Mouse (Mus musculus): ENCODE measurements at regions not wholly inside any gene's neighbourhood (a gene's known extent, or its start where the extent isn't known, plus 50 kb on each side); places are given as distances from the start of the nearest gene placed in this dataset.

DNA sequence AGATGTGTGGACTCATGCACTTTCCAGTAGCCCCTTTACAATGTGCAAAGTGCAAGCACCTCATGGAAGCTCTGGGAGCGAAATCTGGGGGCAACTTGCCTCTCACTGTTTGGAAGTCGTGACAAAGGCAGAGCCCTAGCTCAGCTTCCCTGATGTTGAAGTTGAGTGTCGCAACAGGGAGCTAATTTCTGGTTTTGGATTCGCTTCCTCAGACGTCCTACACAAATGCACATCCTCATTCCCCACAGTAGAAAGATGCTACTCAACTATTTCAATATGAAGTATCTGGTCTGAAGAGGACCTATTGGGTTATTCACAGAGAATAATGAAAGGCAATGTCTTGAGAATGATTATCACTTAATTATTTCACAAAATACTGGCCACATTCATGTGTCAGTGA, 331.3 kb downstream of the Adgrl2 start:
- no peak for DNase-seq (ENCODE audit: low read depth, low spot score)

- no peak for DNase-seq (ENCODE audit: low read depth, low spot score)
Measured at GRCm38 (mm10) chr3:148658368-148658767, 332.0 kb downstream of the Adgrl2 start.

DNA sequence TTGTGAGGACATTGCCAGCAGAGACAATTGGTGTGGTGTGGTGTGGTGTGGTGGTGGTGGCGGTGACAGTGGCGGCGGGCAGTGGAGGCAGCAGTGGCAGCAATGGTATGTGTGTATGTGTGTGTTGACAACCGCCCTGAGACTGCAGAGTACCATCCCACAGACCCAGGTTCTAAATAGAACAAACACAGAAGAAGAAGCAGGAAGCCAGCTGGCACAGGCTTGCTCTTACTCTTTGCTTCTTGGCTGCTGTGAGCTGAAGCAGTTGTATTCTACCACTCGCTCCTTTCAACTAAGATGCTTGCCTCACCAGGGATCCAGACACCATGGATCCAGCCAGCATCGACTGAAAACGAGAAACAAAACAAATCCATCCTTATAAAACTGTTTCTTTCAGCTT, 334.2 kb downstream of the Adgrl2 start:
- DNase-seq (ENCODE audit: low read depth, low spot score), result peak; percentile 77

- no peak for DNase-seq (ENCODE audit: low read depth, low spot score)
Measured at GRCm38 (mm10) chr3:148650241-148650640, 340.1 kb downstream of the Adgrl2 start.

DNA sequence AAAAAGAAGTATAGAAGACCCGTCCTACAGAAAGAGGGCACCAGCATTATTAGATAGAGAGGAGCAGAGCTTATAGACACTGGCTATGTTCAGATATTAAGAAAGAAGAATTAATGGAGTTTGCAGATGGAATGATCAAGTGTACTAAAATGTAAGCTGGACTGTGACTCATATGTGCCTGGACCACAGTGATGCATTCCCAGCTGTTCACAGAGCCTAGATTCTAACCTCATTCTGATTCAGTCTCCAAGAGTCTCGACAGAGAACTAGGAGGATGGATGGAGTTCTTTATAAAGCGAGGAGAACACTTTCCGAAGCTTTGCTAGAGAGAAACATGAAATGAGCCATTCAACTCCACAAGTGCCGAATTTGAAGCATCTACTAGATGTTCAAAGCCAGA, 345.4 kb downstream of the Adgrl2 start:
- no peak for DNase-seq (ENCODE audit: low read depth, low spot score)

DNA sequence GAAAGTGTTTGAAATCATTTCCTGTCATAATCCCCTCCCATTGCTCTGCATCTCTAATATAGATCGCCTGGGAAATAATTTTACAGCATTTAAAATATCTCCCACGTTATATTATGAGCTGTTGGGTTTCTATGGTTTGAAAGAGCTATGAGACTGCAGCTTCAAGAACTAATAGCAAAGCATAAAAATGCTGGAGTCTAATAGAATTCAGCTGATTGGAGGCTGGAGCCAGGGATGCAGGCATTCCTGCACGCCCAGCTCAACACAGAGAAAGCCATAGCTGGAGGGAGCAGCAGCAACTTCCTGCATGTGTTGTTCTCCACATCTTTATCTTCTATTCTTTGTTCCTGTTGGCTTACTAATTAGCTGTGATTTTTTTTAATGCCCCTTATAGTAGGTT, 348.8 kb downstream of the Adgrl2 start:
- DNase-seq (ENCODE audit: low read depth, low spot score), result no peak

DNA sequence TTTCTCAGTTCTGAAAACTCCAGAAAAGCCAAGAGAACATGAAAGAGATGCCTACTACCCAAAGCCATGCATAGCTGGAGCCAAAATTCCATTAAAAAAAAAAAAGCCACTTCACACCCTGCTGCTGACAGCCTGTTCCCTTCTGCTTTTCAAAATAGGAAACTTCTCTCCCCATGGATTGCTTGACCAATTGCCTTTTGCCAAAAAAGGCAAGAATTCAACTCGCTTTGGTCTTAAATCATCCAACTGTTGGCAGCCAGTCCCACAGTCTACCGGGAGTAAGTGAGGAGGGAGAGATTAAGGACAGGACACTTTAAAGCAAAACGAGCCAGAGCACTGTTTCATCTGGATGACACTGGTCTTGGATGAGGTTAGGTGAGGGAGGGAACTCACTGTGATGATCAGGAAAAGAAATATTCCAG, 349.7 kb downstream of the Adgrl2 start:
- peak; percentile 36 for DNase-seq (ENCODE audit: low read depth, low spot score)

DNA sequence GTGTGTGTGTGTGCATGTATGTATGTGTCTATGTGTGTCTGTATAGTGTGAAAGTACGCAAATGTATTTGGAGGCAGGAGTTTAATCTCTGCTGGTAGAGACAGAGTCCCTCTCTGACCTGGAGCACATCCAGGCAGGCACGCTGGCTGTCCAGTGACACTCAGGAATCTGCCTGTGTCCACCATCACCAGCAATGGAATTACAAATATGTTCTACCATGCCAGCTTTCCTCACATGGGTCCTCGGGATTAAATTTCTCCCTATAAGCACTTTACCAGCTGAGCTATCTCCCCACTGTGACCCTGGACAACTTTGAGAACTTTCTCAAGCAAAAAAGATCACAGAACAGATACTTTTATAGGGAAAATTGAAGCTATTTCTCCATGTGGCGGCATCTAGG, 355.3 kb downstream of the Adgrl2 start:
- DNase-seq (ENCODE audit: low read depth, low spot score), result no peak

- DNase-seq (ENCODE audit: low read depth, low spot score), result no peak
Measured at GRCm38 (mm10) chr3:148634352-148634751, 356.0 kb downstream of the Adgrl2 start.

DNA sequence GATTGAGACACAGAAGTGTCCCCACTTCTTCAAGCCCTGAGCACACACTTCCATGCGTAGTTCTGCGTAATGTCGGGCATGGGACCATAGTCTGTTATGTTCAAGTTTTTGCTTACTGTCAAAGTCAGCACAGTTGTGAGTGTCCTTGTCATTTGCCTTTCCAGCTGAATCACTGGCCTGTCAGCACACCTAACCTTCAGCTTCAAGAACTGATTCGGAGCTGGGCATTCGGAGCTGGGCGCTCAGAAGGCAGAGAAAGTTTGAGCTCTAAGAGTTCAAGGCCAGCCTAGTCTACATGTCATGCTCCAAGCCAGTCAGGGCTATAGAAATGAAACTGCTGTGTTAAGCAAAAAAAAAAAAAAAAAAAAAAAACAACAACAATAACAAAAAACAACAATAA, 357.1 kb downstream of the Adgrl2 start:
- no peak for DNase-seq (ENCODE audit: low read depth, low spot score)

DNA sequence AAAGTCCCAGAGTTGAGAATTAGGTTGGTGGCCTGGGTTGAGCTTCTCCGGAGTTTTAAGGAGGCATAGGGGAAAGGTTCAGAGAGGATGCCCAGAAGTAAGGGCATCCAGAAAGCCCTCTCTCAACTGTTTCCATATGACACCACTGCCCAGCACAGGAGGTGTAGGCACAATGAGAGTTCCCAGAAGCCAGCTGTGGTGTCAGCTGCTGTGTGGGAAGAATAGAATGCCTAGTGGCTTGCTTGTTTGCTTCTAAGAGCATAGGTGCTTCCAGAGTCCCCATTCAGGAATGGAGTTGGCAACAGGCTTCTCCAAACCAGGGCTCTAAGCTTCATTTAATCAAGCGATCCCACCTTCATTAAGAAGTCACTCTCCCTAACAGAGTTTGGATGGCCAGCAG, 357.9 kb downstream of the Adgrl2 start:
- DNase-seq (ENCODE audit: low read depth, low spot score), result no peak

DNA sequence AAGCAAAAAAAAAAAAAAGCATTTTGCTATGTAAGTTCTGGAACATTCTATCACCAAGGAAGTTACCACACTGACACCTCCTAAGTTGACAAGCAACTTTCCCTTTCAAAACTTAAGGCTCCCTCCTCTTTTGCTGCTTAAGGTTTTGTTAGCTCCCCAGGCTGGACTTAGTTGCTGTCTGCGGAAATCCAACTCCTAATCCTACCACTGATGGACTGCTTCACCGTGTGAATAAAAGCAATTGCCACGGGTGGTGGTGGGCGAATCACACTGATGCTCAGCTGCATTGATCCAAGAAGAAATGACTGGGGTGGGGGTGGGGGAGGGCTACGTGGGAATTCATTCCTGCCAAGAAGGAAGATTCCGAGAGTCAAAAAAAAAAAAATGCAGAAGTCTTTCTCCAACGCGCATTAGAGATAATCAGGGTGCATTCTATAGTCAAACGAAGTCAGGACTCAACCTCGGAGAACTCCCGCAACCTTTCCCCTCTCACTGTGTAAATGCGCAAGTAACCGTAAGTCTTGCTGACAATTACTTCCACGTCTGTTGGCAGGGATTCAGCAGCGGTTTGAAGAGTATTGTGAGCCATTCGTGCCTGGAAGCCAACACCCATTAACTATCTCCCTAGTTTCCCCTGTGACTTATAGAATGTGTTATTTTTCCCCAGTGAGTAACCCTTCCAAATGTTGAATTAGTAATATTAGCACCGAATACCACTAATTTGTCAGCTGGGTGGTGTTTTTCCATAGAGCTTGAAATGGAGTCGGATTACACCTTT, 358.8 kb downstream of the Adgrl2 start:
- DNase-seq (ENCODE audit: low read depth, low spot score), result no peak

DNA sequence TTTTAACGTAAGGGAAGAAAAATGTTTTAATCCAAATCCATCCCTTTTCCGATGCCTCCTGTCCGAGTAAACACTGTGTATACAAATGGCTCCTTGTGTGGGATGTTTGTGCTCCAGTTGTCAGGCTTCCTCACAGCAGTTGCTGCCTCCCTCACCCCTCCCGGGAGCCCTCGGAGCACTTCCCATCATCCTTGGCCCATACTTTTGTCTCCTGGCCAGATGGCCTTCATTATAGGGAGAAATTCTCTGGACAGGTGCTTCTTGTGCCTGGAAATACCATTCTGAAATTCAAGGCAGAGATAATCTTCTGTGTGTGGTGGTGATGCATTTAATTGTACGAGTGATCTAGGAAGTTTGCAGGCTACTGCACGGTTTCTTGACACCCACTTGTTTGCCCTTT, 359.5 kb downstream of the Adgrl2 start:
- DNase-seq (ENCODE audit: low read depth, low spot score), result no peak

DNA sequence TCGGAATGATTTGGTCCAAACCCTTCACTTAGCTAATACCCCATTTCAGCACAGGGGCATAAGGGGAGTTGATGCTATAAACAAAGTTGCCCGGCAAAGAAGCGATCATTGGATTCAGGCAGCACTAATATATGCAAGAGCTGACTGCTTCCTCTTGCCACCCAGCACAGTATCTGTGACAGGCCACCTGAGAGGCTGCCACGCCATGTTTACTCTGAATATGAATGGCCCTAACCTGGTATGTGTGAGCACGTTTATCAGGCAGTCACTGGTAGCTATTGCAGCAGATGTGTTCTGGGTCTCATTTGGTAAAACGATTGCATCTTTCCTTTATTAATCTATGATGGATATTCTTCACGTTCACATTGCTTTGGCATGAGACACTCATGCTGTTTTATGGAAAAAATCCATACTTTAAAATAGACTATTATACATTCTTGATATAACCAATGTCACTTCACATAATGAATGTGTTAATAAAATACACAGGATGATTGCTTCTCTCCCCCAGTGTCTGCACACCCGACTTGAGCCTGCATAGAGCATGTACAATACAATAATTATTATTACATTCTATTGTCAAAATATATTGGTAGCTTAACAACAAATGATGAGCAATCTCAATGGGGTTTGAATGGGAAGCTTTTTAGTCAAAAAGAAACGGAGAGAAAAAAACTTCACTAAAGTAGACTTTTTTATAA, 375.2 kb downstream of the Adgrl2 start:
- no peak for DNase-seq (ENCODE audit: low read depth, low spot score)

DNA sequence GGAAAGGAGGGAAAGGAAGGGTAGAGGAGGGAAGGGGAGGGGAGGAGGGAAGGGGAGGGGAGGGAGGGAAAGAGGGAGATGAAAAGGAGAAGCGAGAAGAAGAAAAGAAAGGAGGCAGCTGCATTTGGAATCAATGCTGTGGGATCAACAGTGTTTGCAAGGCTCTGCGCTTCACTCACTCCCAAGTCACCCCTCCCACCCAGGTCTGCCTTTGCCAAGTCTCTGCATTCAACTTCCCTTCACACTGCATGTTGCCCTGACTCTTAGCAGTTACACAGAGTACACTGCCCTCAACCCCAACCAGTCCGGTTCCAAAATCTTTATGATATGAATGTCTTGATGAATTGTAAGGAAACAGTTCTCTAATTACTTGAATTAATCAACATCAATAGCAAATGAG, 376.9 kb downstream of the Adgrl2 start:
- DNase-seq (ENCODE audit: low read depth, low spot score), result no peak

DNA sequence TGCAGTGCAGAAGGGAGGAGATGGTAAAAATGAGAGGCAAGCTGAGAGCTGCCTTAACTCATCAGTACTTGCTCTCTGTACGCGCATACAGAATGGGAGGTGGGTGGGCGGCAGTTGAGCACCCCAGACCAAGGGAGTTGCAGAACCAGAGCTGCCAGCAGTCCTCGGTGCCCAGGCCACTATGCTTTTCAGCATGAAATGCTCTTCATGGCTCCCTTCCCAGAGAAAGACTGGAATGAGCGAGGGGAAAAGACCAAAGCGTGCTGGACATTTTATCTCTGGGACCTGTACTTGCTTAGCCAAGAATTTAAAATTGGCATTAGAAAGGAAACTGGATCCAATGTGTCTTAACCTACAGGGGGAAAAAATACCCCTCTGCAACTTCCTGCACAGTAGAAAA, 387.1 kb downstream of the Adgrl2 start:
- no peak for DNase-seq (ENCODE audit: low read depth, low spot score)

GRCm38 (mm10) chr3:148602730-148603255, 387.6 kb downstream of the Adgrl2 start:
- DNase-seq (ENCODE audit: low read depth, low spot score), result peak; percentile 2

DNA sequence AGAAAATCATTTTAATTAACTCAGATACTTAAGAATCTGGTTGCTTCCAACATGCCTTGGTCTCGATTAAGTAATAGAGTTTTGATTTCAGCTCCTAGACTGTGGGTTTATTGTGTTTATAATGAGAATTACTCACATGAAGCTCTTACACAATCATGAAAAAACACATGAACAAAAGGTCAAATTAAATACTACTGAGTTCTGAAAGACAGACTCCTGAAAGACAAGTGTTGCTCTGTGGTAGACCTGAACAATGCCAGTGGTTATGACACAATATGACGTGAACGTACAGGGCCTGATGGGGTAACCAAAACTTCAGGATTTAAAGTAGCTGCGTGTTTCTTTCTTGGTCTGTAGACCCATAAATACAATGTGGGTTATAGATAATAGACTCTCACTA, 394.8 kb downstream of the Adgrl2 start:
- no peak for DNase-seq (ENCODE audit: low read depth, low spot score)

DNA sequence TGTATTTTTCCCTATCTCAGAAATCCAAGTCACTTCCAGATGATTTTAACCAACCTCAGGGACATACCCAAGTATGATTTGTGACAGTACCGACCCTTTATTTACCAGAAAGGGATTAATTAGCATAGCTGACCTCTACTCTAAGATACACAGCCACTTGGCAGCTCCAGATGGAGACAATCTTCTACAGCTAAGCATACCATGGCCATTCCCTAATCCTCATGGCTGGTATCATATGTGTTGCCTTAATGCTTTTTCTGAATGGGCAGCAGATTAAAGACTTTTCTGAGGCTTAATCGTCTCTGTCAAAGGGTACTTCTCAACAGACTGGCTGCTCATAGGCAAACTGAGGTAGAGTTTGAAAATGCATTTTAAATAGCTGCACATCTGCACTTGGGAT, 400.8 kb downstream of the Adgrl2 start:
- no peak for DNase-seq (ENCODE audit: low read depth, low spot score)

GRCm38 (mm10) chr3:148575735-148576134, 414.6 kb downstream of the Adgrl2 start:
- DNase-seq (ENCODE audit: low read depth, low spot score), result no peak

DNA sequence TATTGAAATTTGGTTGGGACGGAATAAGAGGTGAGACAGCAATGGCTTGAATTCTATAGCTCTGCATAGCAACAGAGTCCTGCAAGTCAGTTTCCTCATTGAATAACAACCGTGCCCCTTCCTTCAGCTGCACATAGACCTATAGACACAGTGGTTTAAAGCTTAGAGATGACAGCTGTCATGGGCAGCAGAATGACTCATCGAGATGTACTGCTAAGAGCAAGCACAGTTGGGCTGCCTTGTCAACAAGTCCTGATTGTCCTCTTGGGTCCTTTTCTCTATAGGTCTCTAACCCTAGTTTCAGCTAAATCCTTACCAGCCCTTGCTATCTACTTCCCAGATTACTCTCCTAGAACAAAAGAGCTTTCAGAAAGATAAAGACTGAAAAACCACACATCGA, 417.9 kb downstream of the Adgrl2 start:
- no peak for DNase-seq (ENCODE audit: low read depth, low spot score)

GRCm38 (mm10) chr3:148564716-148565115, 425.6 kb downstream of the Adgrl2 start:
- DNase-seq (ENCODE audit: low read depth, low spot score), result no peak

GRCm38 (mm10) chr3:148561211-148561610, 429.1 kb downstream of the Adgrl2 start:
- DNase-seq (ENCODE audit: low read depth, low spot score), result no peak
